Mouse (Mus musculus) megakaryocyte-erythroid progenitor cell, adult 5-6 weeks (primary cell): ENCODE measurements around the gene Dlgap1. TPM values are rescaled to one million over a fixed set of nuclear protein-coding genes. Genes with fewer than 3 reads are reported as not detected.

Experiments
- ATAC-seq: replicated peaks from 2 replicates; pipeline ENCODE4 v1.8.0; 2016; ENCODE audit warnings: mild to moderate bottlenecking, inconsistent platforms; ENCODE audit not compliant: severe bottlenecking, poor library complexity, low FRiP score, low TSS enrichment
- total RNA-seq, 2 experiments: library from RNA; stranded (forward) in 1 of 2; stranded (reverse) in 1 of 2; fragments of 200-1000, 215-1000 nt in 1 of 2; fragments of >200 nt in 1 of 2; fragmentation: Nextera tagmentation in 1 of 2; gene quantifications; 2 replicates each; pipeline ENCODE4 v1.2.3; 2014 to 2017

Dlgap1 gene
- total RNA-seq, 2 experiments from 2014 or later: not detected

DNA sequence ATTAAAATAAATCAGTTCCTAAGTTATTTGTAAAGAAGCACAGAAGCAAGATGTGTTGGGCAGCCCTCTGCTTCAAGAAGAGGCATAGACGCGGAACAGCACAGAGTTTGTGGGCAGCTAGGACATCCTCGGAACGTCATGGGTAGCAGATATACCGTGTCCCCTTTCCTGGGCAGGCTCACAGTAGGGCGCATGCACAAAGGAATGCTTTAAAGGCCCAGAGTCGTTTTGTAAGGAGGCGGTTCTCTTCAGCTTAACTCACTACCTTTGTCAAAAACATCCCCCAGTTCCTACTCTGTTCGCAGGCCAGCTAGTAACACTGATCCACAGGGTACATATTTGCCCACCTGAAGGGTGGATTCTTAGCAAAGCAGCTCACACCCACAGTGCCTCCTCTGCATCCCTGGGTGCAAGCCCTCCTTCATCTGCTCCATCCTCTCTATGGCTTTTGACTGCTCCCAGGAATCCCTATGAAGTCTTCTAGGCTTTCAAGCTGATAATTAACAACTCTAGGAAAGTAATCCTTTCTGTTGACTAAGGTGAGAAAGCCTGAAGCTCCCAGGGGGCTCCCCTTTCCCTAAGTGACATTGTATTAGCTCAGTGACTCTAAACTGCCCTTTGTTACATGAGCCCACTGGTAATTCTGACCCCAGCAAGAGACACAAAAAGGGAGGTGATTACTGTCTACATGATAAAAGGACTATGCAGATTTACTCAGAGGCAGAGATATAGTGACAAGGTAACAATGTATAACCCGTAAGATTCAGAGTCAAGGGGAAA is 803.4 kb downstream of the Dlgap1 start:
- ATAC-seq: no peak

DNA sequence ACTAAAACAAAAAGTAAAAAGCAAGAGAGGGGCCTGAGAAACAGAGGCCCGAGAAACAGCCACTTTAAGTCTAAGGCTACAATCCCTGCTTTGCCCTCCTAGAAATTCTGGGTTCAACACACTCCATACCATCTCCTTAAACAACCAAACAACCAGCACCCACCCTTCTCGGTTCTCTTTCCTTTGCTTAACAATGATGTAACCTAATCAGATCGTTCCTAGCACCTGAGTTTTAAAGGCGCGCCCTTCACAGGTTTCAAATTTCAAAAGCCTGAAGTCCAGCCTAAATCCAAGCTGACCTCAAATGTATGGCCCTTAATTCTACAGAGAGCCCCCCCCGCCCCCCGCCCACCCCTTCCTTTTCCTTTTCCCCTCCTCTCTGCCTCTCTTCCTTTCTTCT is 810.9 kb downstream of the Dlgap1 start:
- no peak for ATAC-seq

DNA sequence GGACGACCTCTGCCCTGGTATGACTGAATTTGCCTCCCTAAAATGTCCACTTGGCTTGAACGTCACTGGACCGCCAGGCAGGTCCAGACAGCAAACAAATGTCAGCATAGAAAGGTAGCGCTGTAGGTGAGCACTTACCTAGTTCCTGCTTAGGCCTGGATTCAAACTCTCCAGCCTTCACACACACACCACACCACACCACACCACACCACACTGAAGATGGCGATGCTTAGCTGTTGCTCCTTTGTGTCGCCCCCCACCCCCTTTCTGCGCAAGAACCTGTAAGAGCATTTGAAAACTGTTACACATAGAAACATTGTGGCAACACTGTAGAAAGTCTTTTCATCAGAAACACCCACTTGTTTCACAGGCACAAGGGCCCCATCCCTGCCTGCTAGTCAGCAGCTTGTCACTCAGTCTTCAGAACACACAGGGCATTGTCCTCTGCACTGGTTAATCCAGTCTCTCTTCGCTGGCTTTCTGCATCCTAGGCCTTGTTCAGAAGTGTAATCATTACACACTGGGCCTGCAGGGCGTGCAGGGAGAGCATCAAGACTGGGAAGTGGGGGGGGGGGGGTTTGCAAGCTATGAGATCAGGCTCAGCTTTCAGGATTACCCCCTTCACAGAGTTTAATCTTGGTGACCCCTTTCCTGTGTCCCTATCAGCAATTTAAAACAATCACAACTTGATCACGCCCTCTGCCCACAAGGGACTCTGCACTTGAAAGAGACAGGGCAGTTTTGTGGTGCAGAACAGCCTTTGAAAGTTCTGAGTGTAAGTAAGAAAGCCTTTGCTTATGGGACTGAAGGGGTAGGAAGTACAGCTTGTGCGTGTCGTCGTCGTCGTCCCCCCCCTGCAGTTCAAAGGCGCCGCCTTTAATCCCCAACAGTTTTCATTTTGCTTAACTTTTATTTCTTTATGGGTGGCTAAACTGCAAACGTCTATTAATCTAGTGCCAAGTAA is 812.1 kb downstream of the Dlgap1 start:
- ATAC-seq: no peak

- ATAC-seq: no peak
Measured at GRCm38 (mm10) chr17:70783273-70783672, 814.4 kb downstream of the Dlgap1 start.

DNA sequence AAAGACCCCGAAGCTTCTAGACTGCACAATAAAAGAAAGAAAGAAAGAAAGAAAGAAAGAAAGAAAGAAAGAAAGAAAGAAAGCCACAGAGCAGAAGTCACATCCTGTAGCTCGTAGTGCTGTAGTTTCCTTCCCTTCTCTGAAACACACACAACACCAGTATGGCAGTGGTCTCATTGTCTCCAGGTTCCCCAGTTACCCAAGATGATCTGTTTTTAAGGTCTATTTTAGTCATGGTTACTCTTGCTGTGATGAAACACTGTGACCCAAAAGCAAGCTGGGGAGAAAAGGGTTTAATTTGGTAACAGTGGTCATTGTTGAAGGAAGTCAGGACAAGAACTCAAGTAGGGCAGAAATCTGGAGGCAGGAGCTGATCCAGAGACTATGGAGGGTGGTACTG is 818.5 kb downstream of the Dlgap1 start:
- ATAC-seq: no peak

DNA sequence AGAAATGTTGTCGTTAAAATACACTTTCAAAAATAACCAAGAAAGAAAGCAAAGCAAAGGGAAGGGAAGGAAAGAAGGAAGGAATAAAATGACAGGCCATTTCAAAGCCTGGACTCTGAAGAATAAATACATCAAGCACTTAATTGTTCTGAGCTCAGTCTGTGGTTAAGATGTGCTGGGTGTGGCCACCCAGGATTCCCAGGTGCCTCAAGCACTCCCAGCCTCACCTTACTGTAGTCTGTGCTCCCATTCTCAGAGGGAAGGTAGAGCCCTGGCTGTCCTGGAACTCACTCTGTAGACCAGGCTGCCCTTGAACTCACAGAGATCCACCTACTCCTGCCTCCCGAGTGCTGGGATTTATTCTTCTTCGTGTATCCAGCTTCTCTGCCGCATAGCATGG is 821.9 kb downstream of the Dlgap1 start:
- no peak for ATAC-seq

DNA sequence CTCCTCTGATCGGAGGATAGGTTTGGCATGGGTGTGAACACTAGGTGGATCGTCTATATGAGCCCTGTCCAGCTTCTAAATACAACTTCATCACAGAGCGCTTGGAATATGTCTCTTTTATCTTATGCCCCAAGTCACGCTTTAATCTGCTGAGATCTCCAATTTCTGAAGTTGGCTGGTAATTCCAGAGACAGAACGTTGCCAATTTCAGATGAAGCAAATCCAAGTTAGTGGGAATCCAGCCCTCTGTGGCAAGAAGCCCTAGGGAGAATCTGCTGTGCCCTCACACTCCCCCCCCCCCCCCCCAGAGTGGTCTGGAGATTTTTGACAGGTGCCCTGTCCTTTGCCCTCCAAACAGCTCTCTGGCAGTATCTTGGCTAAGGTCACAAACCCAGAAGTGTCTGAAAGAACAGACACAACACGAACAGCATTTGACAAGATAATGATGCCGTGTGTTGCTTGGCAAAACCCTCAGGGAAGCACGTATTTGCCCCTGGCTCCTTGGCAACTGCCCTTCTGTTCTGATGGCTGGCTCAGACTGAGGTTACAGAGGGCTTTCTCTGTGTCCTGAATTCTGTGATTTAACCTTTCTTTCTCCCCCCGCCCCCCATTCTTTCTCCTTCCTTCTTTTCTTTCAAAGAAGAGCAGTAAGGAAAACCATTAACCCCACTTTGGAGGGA is 822.9 kb downstream of the Dlgap1 start:
- no peak for ATAC-seq

DNA sequence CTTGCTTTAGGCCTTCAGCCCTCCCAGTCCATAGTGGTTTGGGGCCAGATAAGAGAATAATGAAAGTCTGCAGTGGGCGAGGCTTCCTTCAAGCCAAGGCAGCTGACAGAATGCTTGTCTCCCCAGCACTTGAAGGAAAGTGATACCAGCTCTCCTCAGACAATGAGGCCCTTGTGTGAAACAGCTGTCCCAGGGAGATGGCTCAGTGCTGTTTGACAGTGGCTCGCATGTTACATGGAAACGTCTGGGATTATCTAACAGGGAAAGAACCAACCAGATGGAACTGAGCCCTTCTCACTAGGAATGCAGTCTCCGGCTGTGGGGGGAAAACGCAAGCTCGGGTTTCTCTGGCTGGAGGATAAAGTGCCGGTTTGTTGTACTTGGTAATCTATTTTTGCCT is 825.4 kb downstream of the Dlgap1 start:
- ATAC-seq: no peak

DNA sequence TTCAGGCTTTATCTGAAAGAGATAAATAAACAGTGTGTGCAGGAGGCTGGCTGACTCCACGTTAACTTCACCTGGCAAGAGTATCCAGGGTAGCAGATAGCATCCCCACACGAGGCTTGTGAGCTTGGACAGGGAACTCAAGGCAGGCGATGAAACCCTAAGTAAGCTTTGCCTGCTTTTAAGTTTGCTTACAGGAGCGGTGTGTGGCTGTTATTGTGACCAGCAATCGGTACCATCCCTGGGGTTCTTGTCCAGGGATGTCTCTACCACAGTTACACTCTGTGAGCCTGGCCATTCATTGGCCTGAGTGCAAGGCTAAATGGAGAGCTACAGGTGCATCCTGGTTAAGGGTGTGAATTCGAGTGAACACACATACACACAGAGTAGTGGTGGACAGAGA is 825.8 kb downstream of the Dlgap1 start:
- ATAC-seq: no peak

- no peak for ATAC-seq
Measured at GRCm38 (mm10) chr17:70795196-70795595, 826.3 kb downstream of the Dlgap1 start.

GRCm38 (mm10) chr17:70796940-70797772 is 828.3 kb downstream of the Dlgap1 start:
- no peak for ATAC-seq

GRCm38 (mm10) chr17:70797773-70798045 is 828.8 kb downstream of the Dlgap1 start:
- ATAC-seq: no peak

DNA sequence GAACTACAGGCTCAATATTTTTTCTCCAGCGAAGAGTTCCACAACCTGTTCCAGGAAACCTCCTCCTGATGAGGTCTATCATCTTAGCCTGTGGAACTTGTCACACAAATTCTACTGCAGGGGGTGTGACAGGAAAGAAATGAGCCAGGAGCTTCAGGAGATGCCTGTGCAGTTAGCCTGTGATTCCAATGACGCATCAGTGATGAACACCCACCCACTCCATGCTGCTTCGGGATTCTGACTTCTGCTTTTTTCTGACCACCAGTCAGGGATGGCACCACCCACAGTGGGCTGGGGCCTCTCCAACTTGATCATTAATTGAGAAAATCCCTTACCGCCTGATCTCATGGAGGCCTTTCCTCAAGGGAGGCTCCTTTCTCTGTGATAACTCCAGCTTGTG is 830.4 kb downstream of the Dlgap1 start:
- no peak for ATAC-seq

DNA sequence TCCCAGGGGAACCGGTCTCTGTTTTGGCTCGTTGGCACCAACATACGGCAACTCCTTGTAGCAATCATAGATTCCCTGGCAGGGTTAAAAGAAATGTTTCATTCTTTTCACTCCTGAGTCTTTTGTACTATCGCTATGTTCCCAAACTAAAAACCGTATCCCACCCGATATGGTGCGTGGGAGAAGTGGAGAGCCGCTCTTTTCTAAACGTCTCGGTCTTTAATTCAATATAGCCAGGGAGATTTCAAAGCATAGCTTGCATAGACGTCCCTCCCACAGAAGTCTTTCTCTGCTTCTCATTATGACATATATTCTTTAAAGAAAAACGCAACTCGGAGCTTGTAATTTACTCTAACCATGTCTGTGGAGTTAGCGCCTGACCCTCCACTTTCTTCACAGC is 833.1 kb downstream of the Dlgap1 start:
- ATAC-seq: no peak

DNA sequence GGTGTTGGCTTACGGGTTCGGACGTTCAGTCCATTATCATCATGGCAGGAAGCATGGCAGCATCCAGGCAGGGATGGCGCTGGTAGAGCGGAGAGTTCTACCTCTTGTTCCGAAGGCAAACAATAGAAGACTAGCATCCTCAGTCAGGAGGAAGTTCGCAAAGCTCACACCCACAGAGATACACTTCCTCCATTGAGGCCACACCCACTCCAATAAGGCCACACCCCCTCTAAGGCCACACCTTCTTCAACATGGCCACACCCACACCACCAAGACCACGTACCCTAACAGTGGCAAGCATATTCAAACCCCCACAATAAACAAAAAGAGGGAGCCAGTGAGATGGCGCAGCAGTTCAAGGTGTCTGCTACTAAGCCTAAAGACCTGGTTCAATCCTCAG is 837.0 kb downstream of the Dlgap1 start:
- no peak for ATAC-seq

- no peak for ATAC-seq
Measured at GRCm38 (mm10) chr17:70806600-70806999, 837.7 kb downstream of the Dlgap1 start.

- ATAC-seq: no peak
Measured at GRCm38 (mm10) chr17:70807885-70808284, 839.0 kb downstream of the Dlgap1 start.

- ATAC-seq: no peak
Measured at GRCm38 (mm10) chr17:70808837-70809236, 840.0 kb downstream of the Dlgap1 start.

GRCm38 (mm10) chr17:70809776-70810175 is 840.9 kb downstream of the Dlgap1 start:
- no peak for ATAC-seq
